Mouse (Mus musculus) limb, embryonic 13.5 days (tissue): ENCODE data around the gene Klhl32. TPM values are rescaled to one million over a fixed set of nuclear protein-coding genes. Genes with fewer than 3 reads are reported as not detected.
A peak's percentile ranks its signal among the peaks of the same experiment; 100 is the strongest.

Experiments used
- ATAC-seq: fragments of 200-750 bp; cut with Nextera tagmentation; 2 replicates; pipeline ENCODE4 v1.8.0; 2017; ENCODE audit warnings: low read depth, moderate number of reproducible peaks, moderate TSS enrichment; ENCODE audit not compliant: low FRiP score
- H3K27ac ChIP-seq: fragments of 300-500 bp; sonication (generic); 2 replicates; pipeline ENCODE4 v1.5.1; 2015; ENCODE audit warnings: inconsistent platforms, mild to moderate bottlenecking, moderate library complexity
- H3K27me3 ChIP-seq: fragments of 300-500 bp; sonication (generic); 2 replicates; pipeline ENCODE4 v1.6.1; 2015; ENCODE audit warnings: mild to moderate bottlenecking, inconsistent platforms
- H3K36me3 ChIP-seq: fragments of 300-500 bp; sonication (generic); 2 replicates; pipeline ENCODE4 v1.6.1; 2015; ENCODE audit warnings: inconsistent platforms, mild to moderate bottlenecking, moderate library complexity
- H3K4me1 ChIP-seq: fragments of 300-500 bp; sonication (generic); 2 replicates; pipeline ENCODE4 v1.6.1; 2015; ENCODE audit warnings: inconsistent platforms
- H3K4me2 ChIP-seq: fragments of 300-500 bp; sonication (generic); replicated peaks from 2 replicates; pipeline ENCODE4 v1.6.1; 2015; ENCODE audit warnings: inconsistent platforms, mild to moderate bottlenecking, moderate library complexity
- H3K4me3 ChIP-seq: fragments of 300-500 bp; sonication (generic); 2 replicates; pipeline ENCODE4 v1.5.1; 2015; ENCODE audit warnings: moderate library complexity, mild to moderate bottlenecking, inconsistent platforms
- H3K9ac ChIP-seq: fragments of 300-500 bp; sonication (generic); 2 replicates; pipeline ENCODE4 v1.6.1; 2015; ENCODE audit warnings: mild to moderate bottlenecking, inconsistent platforms
- H3K9me3 ChIP-seq: fragments of 300-500 bp; sonication (generic); 2 replicates; pipeline ENCODE4 v1.6.1; 2016; ENCODE audit warnings: inconsistent platforms
- WGBS: fragments of 180-500 bp; shearing (Covaris S2); methylation state at CpG from one replicate; pipeline ENCODE4 v1.1.7; 2015; 5-methylcytosine and 5-hydroxymethylcytosine counted together
- polyA plus RNA-seq: library from polyadenylated mRNA; unstranded; fragments of >200 nt; fragmentation: Nextera tagmentation; extraction: Ambion mirVana; gene quantifications from 2 replicates; pipeline ENCODE4 v1.2.1, GENCODE M21; 2015

Klhl32 gene
- polyA plus RNA-seq, 1 experiment from 2014 or later = 5.3 TPM

- H3K27me3 ChIP-seq = no peaks in the 10 kb centered on the region
- H3K27ac ChIP-seq = no peak overlapping the region
- no peaks in the 10 kb centered on the region for H3K36me3 ChIP-seq
- H3K4me3 ChIP-seq = no peak overlapping the region
- no peak for ATAC-seq
- H3K4me2 ChIP-seq = no peak overlapping the region
- H3K4me1 ChIP-seq = peaks cover 12% of the 10 kb centered on the region; the same call in 1 of the 2 replicates
- 82% methylated on average over 5 of the region's 5 CpGs for WGBS
- no peaks in the 10 kb centered on the region for H3K9me3 ChIP-seq
- H3K9ac ChIP-seq = no peak overlapping the region
Measured at GRCm38 (mm10) chr4:24845546-24845945, 5.4 kb downstream of the Klhl32 start.

GRCm38 (mm10) chr4:24838567-24838966, 12.4 kb downstream of the Klhl32 start:
- H3K9me3 ChIP-seq = no peaks in the 10 kb centered on the region
- no peak overlapping the region for H3K27ac ChIP-seq
- H3K27me3 ChIP-seq = no peaks in the 10 kb centered on the region
- H3K4me2 ChIP-seq = 0 out of 2 replicates have a peak overlapping the region, but pooled peaks have one; percentile 19
- 0 out of 2 replicates have a peak, but pooled peaks have one; percentile 42 for ATAC-seq
- H3K4me1 ChIP-seq = peaks cover 25% of the 10 kb centered on the region
- H3K4me3 ChIP-seq = no peak overlapping the region
- WGBS = 16% methylated on average over 6 of the region's 6 CpGs
- H3K36me3 ChIP-seq = no peaks in the 10 kb centered on the region
- H3K9ac ChIP-seq = no peak overlapping the region

GRCm38 (mm10) chr4:24835555-24835954, 15.4 kb downstream of the Klhl32 start:
- no peak for ATAC-seq
- Histone ChIP-seq H3K4me3 (no peak overlapping the region), H3K9ac (no peak overlapping the region), H3K27me3 (no peaks in the 10 kb centered on the region), H3K36me3 (no peaks in the 10 kb centered on the region), H3K9me3 (no peaks in the 10 kb centered on the region), H3K4me1 (peaks cover 22% of the 10 kb centered on the region), H3K27ac (no peak overlapping the region), H3K4me2 (no peak overlapping the region)
- WGBS = 54% methylated on average over 7 of the region's 7 CpGs

GRCm38 (mm10) chr4:24808316-24808715, 42.6 kb downstream of the Klhl32 start:
- Histone ChIP-seq H3K9ac (no peak overlapping the region), H3K27me3 (no peaks in the 10 kb centered on the region), H3K36me3 (no peaks in the 10 kb centered on the region), H3K4me3 (no peak overlapping the region), H3K4me1 (no peaks in the 10 kb centered on the region), H3K4me2 (no peak overlapping the region), H3K27ac (no peak overlapping the region), H3K9me3 (no peaks in the 10 kb centered on the region)
- 85% methylated on average over 1 of the region's 1 CpGs for WGBS
- ATAC-seq = no peak

GRCm38 (mm10) chr4:24801881-24802280, 49.0 kb downstream of the Klhl32 start:
- H3K27me3 ChIP-seq = no peaks in the 10 kb centered on the region
- ATAC-seq = no peak

GRCm38 (mm10) chr4:24801343-24801742, 49.6 kb downstream of the Klhl32 start:
- H3K9ac ChIP-seq = no peak overlapping the region
- whole genome bisulfite sequencing = 54% methylated on average over 2 of the region's 2 CpGs
- H3K27ac ChIP-seq = no peak overlapping the region
- ATAC-seq = no peak
- H3K4me1 ChIP-seq = peaks cover 20% of the 10 kb centered on the region
- H3K4me2 ChIP-seq = no peak overlapping the region
- H3K27me3 ChIP-seq = no peaks in the 10 kb centered on the region
- H3K9me3 ChIP-seq = no peaks in the 10 kb centered on the region
- H3K36me3 ChIP-seq = no peaks in the 10 kb centered on the region
- no peak overlapping the region for H3K4me3 ChIP-seq

More at GRCm38 (mm10) chr4:24801881-24802280, 49.0 kb downstream of the Klhl32 start:
- Histone ChIP-seq H3K4me1 (peaks cover 20% of the 10 kb centered on the region), H3K4me3 (no peak overlapping the region), H3K9ac (no peak overlapping the region), H3K27ac (no peak overlapping the region), H3K4me2 (no peak overlapping the region), H3K36me3 (no peaks in the 10 kb centered on the region), H3K9me3 (no peaks in the 10 kb centered on the region)
- WGBS = 20% methylated on average over 1 of the region's 1 CpGs

- H3K9ac ChIP-seq = no peak overlapping the region
- no peak overlapping the region for H3K4me3 ChIP-seq
- WGBS = 94% methylated on average over 9 of the region's 9 CpGs
- no peaks in the 10 kb centered on the region for H3K36me3 ChIP-seq
- H3K27me3 ChIP-seq = no peaks in the 10 kb centered on the region
- no peak for ATAC-seq
- no peaks in the 10 kb centered on the region for H3K9me3 ChIP-seq
- no peak overlapping the region for H3K4me2 ChIP-seq
- H3K4me1 ChIP-seq = peaks cover 20% of the 10 kb centered on the region
- no peak overlapping the region for H3K27ac ChIP-seq
Measured at GRCm38 (mm10) chr4:24800345-24800936, 50.5 kb downstream of the Klhl32 start.

GRCm38 (mm10) chr4:24799037-24799436, 51.9 kb downstream of the Klhl32 start:
- Histone ChIP-seq H3K4me1 (peaks cover 20% of the 10 kb centered on the region), H3K4me2 (no peak overlapping the region), H3K27ac (no peak overlapping the region), H3K9ac (no peak overlapping the region), H3K36me3 (no peaks in the 10 kb centered on the region), H3K27me3 (no peaks in the 10 kb centered on the region), H3K9me3 (no peaks in the 10 kb centered on the region), H3K4me3 (no peak overlapping the region)
- ATAC-seq = no peak
- 78% methylated on average over 6 of the region's 6 CpGs for WGBS

GRCm38 (mm10) chr4:24797868-24798267, 53.1 kb downstream of the Klhl32 start:
- WGBS = 14% methylated on average over 3 of the region's 3 CpGs
- peak; percentile 69 for ATAC-seq
- no peak overlapping the region for H3K9ac ChIP-seq
- no peak overlapping the region for H3K4me3 ChIP-seq
- H3K36me3 ChIP-seq = no peaks in the 10 kb centered on the region
- H3K27ac ChIP-seq = no peak overlapping the region
- no peaks in the 10 kb centered on the region for H3K27me3 ChIP-seq
- peaks cover 20% of the 10 kb centered on the region for H3K4me1 ChIP-seq
- H3K4me2 ChIP-seq = no peak overlapping the region
- no peaks in the 10 kb centered on the region for H3K9me3 ChIP-seq

- H3K4me3 ChIP-seq = no peak overlapping the region
- no peak for ATAC-seq
- H3K9me3 ChIP-seq = no peaks in the 10 kb centered on the region
- no peaks in the 10 kb centered on the region for H3K27me3 ChIP-seq
- no peaks in the 10 kb centered on the region for H3K36me3 ChIP-seq
- peaks cover 20% of the 10 kb centered on the region for H3K4me1 ChIP-seq
- no peak overlapping the region for H3K9ac ChIP-seq
- no peak overlapping the region for H3K27ac ChIP-seq
- 84% methylated on average over 5 of the region's 5 CpGs for WGBS
- H3K4me2 ChIP-seq = no peak overlapping the region
Measured at GRCm38 (mm10) chr4:24797280-24797679, 53.6 kb downstream of the Klhl32 start.

GRCm38 (mm10) chr4:24796229-24796628, 54.7 kb downstream of the Klhl32 start:
- Histone ChIP-seq H3K4me1 (peaks cover 20% of the 10 kb centered on the region), H3K27me3 (no peaks in the 10 kb centered on the region), H3K9me3 (no peaks in the 10 kb centered on the region), H3K36me3 (no peaks in the 10 kb centered on the region), H3K4me3 (no peak overlapping the region), H3K4me2 (no peak overlapping the region), H3K27ac (no peak overlapping the region), H3K9ac (no peak overlapping the region)
- 58% methylated on average over 1 of the region's 1 CpGs for WGBS
- ATAC-seq = no peak

GRCm38 (mm10) chr4:24795180-24795579, 55.7 kb downstream of the Klhl32 start:
- no peak overlapping the region for H3K4me2 ChIP-seq
- ATAC-seq = no peak
- WGBS = 92% methylated on average over 2 of the region's 2 CpGs
- no peaks in the 10 kb centered on the region for H3K27me3 ChIP-seq
- H3K4me3 ChIP-seq = no peak overlapping the region
- H3K36me3 ChIP-seq = no peaks in the 10 kb centered on the region
- no peak overlapping the region for H3K27ac ChIP-seq
- peaks cover 20% of the 10 kb centered on the region for H3K4me1 ChIP-seq
- H3K9me3 ChIP-seq = no peaks in the 10 kb centered on the region
- no peak overlapping the region for H3K9ac ChIP-seq

GRCm38 (mm10) chr4:24793726-24794345, 57.1 kb downstream of the Klhl32 start:
- H3K36me3 ChIP-seq = no peaks in the 10 kb centered on the region
- 53% methylated on average over 7 of the region's 7 CpGs for WGBS
- no peak overlapping the region for H3K27ac ChIP-seq
- H3K9me3 ChIP-seq = no peaks in the 10 kb centered on the region
- peaks cover 18% of the 10 kb centered on the region for H3K4me1 ChIP-seq
- H3K4me2 ChIP-seq = no peak overlapping the region
- no peaks in the 10 kb centered on the region for H3K27me3 ChIP-seq
- ATAC-seq = no peak
- no peak overlapping the region for H3K4me3 ChIP-seq
- H3K9ac ChIP-seq = no peak overlapping the region
